15 mouse cellular contexts compared by ENCODE assay signal in the genomic region with DNA sequence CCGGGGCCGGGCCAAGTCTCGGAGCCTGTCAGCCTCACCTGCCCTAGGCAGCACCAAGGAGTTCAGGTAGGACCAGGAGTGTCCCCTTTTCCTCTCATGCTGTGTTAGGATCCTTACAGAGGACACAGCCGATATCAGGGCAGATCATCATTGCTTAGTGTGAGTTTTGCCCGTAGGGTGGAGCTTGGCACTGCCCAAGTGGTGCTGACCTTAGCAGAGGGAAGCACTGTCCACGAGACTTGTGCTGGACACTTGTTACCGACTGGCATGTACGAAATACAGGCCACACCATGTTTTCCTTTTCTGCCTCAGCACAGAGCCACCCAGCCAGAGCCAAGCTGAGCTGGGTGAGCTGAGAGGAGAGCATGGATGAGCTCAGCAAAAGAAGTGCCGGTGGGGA. TPM values are rescaled to one million over a fixed set of nuclear protein-coding genes. Genes with fewer than 3 reads are reported as not detected.
DNase-seq lines count a peak whose midpoint lies in the region.
"Had no signal": no experiment of that assay in that cellular context is flagged by ENCODE, and none has a peak within 500 bp of the region (broad histone marks: within the 10 kb centered on the region; RNA-seq: fewer than 3 reads in every experiment).

No protein-coding gene starts in this region.

- DNase-seq in heart, adult 11 months = peak; percentile 91
- no peak for DNase-seq in heart, adult 9 months (ENCODE audit: low spot score in 2 of 2)
- DNase-seq in kidney, postnatal 36 days = peak; percentile 59 to 66
- DNase-seq in kidney, postnatal 14 days = no peak
- DNase-seq in adrenal gland, adult 8-10 months = peak; percentile 78
- DNase-seq in adrenal gland, postnatal 10 days = peak; percentile 76
- no peak for DNase-seq in cerebellum, adult 18-20 months
- DNase-seq in spleen, postnatal 4 days (ENCODE audit: low spot score in 2 of 2) = no peak
- DNase-seq: cerebellum, postnatal 14 days; embryo, embryonic 11 days; forebrain, postnatal 0 days; heart, postnatal 10 days; layer of hippocampus, adult 9-11 months; left cerebral cortex, postnatal 4 days; spleen, adult 18-20 months had no signal

RNA-seq across cellular contexts. Expression of a gene that starts 15.0 kb away (rescaled TPM):
- total RNA-seq in adrenal gland, adult 8-10 months (2022) = 100 to 1,000 TPM; 155 to 289 (median 213) TPM
- 100 to 1,000 TPM; 181 to 185 TPM for total RNA-seq in adrenal gland, postnatal 10 days (2021)

RNA-seq across cellular contexts. Expression of a gene that starts 24.1 kb away (rescaled TPM):
- total RNA-seq in adrenal gland, adult 8-10 months (2022) = 10 to 100 TPM; 38.8 to 54.2 (median 44.9) TPM
- 10 to 100 TPM; 25.2 to 26.7 TPM for total RNA-seq in adrenal gland, postnatal 10 days (2021)

RNA-seq across cellular contexts. Expression of a gene that starts 47.5 kb away (rescaled TPM):
- total RNA-seq in adrenal gland, adult 8-10 months (2022) = 10 to 100 TPM; 43.1 to 56.6 (median 47.3) TPM
- total RNA-seq in adrenal gland, postnatal 10 days (2021) = 10 to 100 TPM; 34.6 to 38.3 TPM

Comparison
In these comparisons a context has a peak if more than half of its experiments do, and no peak if none do; other contexts are left out.
1. DNase-seq: peak in heart, adult 11 months (single experiment), kidney, postnatal 36 days (2 of 2), adrenal gland, adult 8-10 months (single experiment) and adrenal gland, postnatal 10 days (single experiment); none in heart, adult 9 months (0 of 2), kidney, postnatal 14 days (single experiment), cerebellum, adult 18-20 months (0 of 2) and spleen, postnatal 4 days (0 of 2).